Mouse (Mus musculus) c-Kit-positive CD71-negative TER-119-negative erythroid progenitor cells, embryonic 14.5 days (primary cell): ENCODE results near the gene Tdrd6.

Source experiments
- DNase-seq: peaks from one replicate; pipeline ENCODE4 v3.0.0-alpha.2; 2013; ENCODE audit warnings: low read depth

Tdrd6 gene

GRCm38 (mm10) chr17:43612221-43612620, 17.9 kb downstream of the Tdrd6 start:
- DNase-seq, result no peak

GRCm38 (mm10) chr17:43611586-43611985, 18.5 kb downstream of the Tdrd6 start:
- DNase-seq, result peak; percentile 50

- peak; percentile 62 for DNase-seq
Observed at GRCm38 (mm10) chr17:43606704-43607103, 23.4 kb downstream of the Tdrd6 start.

- no peak for DNase-seq
Observed at GRCm38 (mm10) chr17:43598706-43599105, 31.4 kb downstream of the Tdrd6 start.

GRCm38 (mm10) chr17:43597742-43598141, 32.4 kb downstream of the Tdrd6 start:
- DNase-seq, result no peak

GRCm38 (mm10) chr17:43592296-43593291, 37.5 kb downstream of the Tdrd6 start:
- no peak for DNase-seq

GRCm38 (mm10) chr17:43590531-43590930, 39.6 kb downstream of the Tdrd6 start:
- DNase-seq, result no peak

GRCm38 (mm10) chr17:43589750-43590149, 40.3 kb downstream of the Tdrd6 start:
- no peak for DNase-seq

GRCm38 (mm10) chr17:43587278-43587677, 42.8 kb downstream of the Tdrd6 start:
- DNase-seq, result no peak

GRCm38 (mm10) chr17:43584771-43585170, 45.3 kb downstream of the Tdrd6 start:
- DNase-seq, result no peak

GRCm38 (mm10) chr17:43581012-43581467, 49.1 kb downstream of the Tdrd6 start:
- no peak for DNase-seq

- DNase-seq, result no peak
Observed at GRCm38 (mm10) chr17:43580456-43580855, 49.6 kb downstream of the Tdrd6 start.

GRCm38 (mm10) chr17:43573624-43574073, 56.5 kb downstream of the Tdrd6 start:
- no peak for DNase-seq

GRCm38 (mm10) chr17:43569287-43569686, 60.8 kb downstream of the Tdrd6 start:
- DNase-seq, result no peak

- no peak for DNase-seq
Observed at GRCm38 (mm10) chr17:43567992-43568888, 61.9 kb downstream of the Tdrd6 start, which contains the start of gene Pla2g7. Gene Pla2g7, plus strand, starts transcription at chr17:43568098.

GRCm38 (mm10) chr17:43567593-43567991, 62.5 kb downstream of the Tdrd6 start:
- no peak for DNase-seq
